Mouse (Mus musculus) heart, embryonic 10.5 days (tissue): ENCODE measurements around the gene Ston2. TPM values are rescaled to one million over a fixed set of nuclear protein-coding genes. Genes with fewer than 3 reads are reported as not detected.
A peak's percentile ranks its signal among the peaks of the same experiment; 100 is the strongest.
"Not testable (repeated sequence)": the region's sequence is repeated elsewhere in the genome, so short reads cannot be mapped to it uniquely, and the experiment has no call there.

ENCODE experiments used
- DNase-seq: peaks from one replicate; pipeline ENCODE4 v3.0.0-alpha.2; 2017; ENCODE audit warnings: low spot score
- H3K27ac ChIP-seq: fragments of 300-500 bp; sonication (generic); 2 replicates; pipeline ENCODE4 v1.5.1; 2016; ENCODE audit warnings: mild to moderate bottlenecking
- H3K27me3 ChIP-seq: fragments of 300-500 bp; sonication (generic); 2 replicates; pipeline ENCODE4 v1.6.1; 2016; ENCODE audit warnings: mild to moderate bottlenecking; ENCODE audit not compliant: poor library complexity, insufficient read depth, severe bottlenecking
- H3K36me3 ChIP-seq: fragments of 300-500 bp; sonication (generic); 2 replicates; pipeline ENCODE4 v1.6.1; 2016; ENCODE audit warnings: mild to moderate bottlenecking, moderate library complexity
- H3K4me1 ChIP-seq: fragments of 300-500 bp; sonication (generic); 2 replicates; pipeline ENCODE4 v1.6.1; 2016; ENCODE audit warnings: mild to moderate bottlenecking
- H3K4me3 ChIP-seq: fragments of 300-500 bp; sonication (generic); 2 replicates; pipeline ENCODE4 v1.5.1; 2016; ENCODE audit warnings: mild to moderate bottlenecking, moderate library complexity
- H3K9me3 ChIP-seq: fragments of 300-500 bp; sonication (generic); 2 replicates; pipeline ENCODE4 v1.6.1; 2016; ENCODE audit warnings: mild to moderate bottlenecking, moderate library complexity
- WGBS: fragments of 180-500 bp; shearing (Covaris S2); methylation state at CpG from one replicate; pipeline ENCODE4 v1.1.7; 2016; 5-methylcytosine and 5-hydroxymethylcytosine counted together
- microRNA-seq: library from miRNA; unstranded; fragments of <30 nt; microRNA quantifications from one replicate; pipeline ENCODE4, GENCODE M21; 2017
- polyA plus RNA-seq: library from polyadenylated mRNA; unstranded; fragments of >200 nt; fragmentation: Nextera tagmentation; extraction: Ambion mirVana; gene quantifications from 2 replicates; pipeline ENCODE4 v1.2.1, GENCODE M21; 2016

Ston2 gene
- polyA plus RNA-seq, 1 experiment from 2014 or later: 8.6 TPM

GRCm38 (mm10) chr12:91588176-91588669 is 200.0 kb downstream of the Ston2 start:
- H3K36me3 ChIP-seq: peaks cover 23% of the 10 kb centered on the region
- peak; percentile 95 for DNase-seq
- H3K27ac ChIP-seq: peak overlapping the region; percentile 100
- WGBS: under 1% methylated on average over 32 of the region's 32 CpGs
- peaks cover 23% of the 10 kb centered on the region; the same call in 1 of the 2 replicates for H3K4me1 ChIP-seq
- H3K27me3 ChIP-seq: no peaks in the 10 kb centered on the region
- H3K9me3 ChIP-seq: no peaks in the 10 kb centered on the region
- H3K4me3 ChIP-seq: peak overlapping the region; percentile 91

DNA sequence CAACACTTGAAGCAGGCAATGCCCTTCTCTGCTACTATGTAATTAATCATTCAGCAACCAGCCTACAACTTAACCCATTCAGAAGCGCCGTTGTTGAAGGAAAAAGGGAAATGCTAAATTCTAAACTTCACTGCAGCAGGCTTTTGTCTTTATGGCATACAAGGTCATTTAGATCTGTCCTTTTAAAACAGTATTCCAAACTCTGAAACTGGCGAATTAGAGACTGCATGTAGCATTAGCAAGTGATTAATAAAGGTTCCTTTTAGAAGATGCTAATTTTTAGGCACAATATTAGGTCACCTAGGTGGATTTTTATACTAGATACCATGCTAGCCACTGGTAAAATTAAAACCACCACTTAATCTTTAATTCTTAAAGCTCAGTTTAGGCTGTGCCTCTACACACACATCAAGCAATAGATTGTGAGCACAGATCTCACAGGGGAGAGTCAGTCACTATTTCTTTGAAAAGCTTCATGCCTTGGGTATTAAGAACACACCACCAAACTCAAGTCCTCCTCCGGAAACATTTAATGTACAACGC is 200.6 kb downstream of the Ston2 start:
- WGBS: 40% methylated on average over 5 of the region's 5 CpGs
- no peaks in the 10 kb centered on the region for H3K27me3 ChIP-seq
- peak overlapping the region; percentile 91 for H3K4me3 ChIP-seq
- H3K36me3 ChIP-seq: peaks cover 23% of the 10 kb centered on the region
- peaks cover 29% of the 10 kb centered on the region; the same call in 1 of the 2 replicates for H3K4me1 ChIP-seq
- DNase-seq: peak; percentile 17
- no peaks in the 10 kb centered on the region for H3K9me3 ChIP-seq
- H3K27ac ChIP-seq: peak overlapping the region; percentile 100

GRCm38 (mm10) chr12:91587077-91587476 is 201.1 kb downstream of the Ston2 start:
- no peaks in the 10 kb centered on the region for H3K27me3 ChIP-seq
- peaks cover 23% of the 10 kb centered on the region for H3K36me3 ChIP-seq
- 58% methylated on average over 3 of the region's 3 CpGs for WGBS
- no peaks in the 10 kb centered on the region for H3K9me3 ChIP-seq
- peak; percentile 38 for DNase-seq
- peaks cover 29% of the 10 kb centered on the region; the same call in 1 of the 2 replicates for H3K4me1 ChIP-seq
- no peak overlapping the region for H3K27ac ChIP-seq
- H3K4me3 ChIP-seq: peak overlapping the region; percentile 91

DNA sequence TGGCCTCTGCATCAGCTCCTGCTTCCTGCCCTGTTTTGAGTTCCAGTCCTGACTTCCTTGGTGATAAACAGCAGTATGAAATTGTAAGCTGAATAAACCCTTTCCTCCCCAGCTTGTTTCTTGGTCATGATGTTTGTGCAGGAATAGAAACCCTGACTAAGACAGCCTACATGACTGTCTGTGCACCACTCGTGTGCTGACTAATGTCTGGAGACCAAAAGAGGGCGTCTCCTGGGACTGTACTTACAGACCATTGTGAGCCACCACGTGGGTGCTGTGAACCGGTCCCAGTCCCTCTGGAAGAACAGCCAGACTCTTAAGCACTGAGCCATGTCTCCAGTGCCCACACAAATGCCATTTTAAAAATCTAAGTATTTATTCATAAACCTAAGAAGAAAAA is 202.4 kb downstream of the Ston2 start:
- H3K36me3 ChIP-seq: peaks cover 23% of the 10 kb centered on the region
- H3K27ac ChIP-seq, H3K9me3 ChIP-seq, H3K27me3 ChIP-seq, H3K4me3 ChIP-seq: not testable (repeated sequence)
- 93% methylated on average over 4 of the region's 4 CpGs for WGBS
- peak; percentile 31 for DNase-seq
- peaks cover 26% of the 10 kb centered on the region; the same call in 1 of the 2 replicates for H3K4me1 ChIP-seq

DNA sequence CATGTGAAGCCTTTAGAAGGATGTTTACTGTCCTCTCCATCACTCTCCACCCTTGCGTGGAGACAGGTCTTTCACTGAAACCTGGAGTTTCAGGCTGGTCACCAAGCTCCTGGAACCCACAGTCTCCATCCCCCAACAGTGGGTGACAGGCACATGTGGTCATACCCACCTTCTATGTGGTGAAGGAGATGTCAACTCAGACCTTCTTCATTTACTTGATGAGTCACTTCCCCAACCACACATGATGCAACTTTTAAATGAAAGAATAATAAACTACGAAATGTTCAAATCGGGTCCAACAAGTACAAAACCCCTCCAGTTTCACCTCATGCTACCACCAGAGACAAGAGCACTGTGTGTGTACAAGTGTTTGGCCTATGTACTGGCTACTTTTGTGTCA is 203.0 kb downstream of the Ston2 start:
- WGBS: 90% methylated on average over 3 of the region's 3 CpGs
- no peak overlapping the region for H3K4me3 ChIP-seq
- no peaks in the 10 kb centered on the region for H3K27me3 ChIP-seq
- no peaks in the 10 kb centered on the region for H3K9me3 ChIP-seq
- H3K27ac ChIP-seq: no peak overlapping the region
- peaks cover 26% of the 10 kb centered on the region for H3K36me3 ChIP-seq
- H3K4me1 ChIP-seq: peaks cover 23% of the 10 kb centered on the region; the same call in 1 of the 2 replicates
- DNase-seq: peak; percentile 27

DNA sequence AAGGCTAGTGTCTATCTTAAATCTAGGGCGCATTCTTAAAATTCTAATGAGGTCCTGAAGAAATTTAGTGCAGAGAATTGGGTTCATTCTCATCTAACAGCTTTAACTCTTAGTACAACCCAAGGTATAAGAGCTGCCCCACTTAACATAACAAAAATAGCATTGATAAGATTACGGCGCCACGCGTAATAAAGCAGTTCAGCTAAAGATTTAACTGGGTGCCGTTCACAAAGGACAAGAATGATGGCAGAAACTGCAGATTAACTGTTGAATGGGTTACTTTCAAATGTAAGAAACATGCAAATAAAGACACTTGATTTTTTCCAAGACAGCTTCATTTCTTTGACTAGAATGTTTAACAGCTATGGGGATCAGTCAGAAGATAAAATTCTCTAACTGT is 204.8 kb downstream of the Ston2 start:
- H3K27ac ChIP-seq: no peak overlapping the region
- H3K27me3 ChIP-seq: no peaks in the 10 kb centered on the region
- no peaks in the 10 kb centered on the region for H3K9me3 ChIP-seq
- peaks cover 38% of the 10 kb centered on the region for H3K36me3 ChIP-seq
- WGBS: 41% methylated on average over 6 of the region's 6 CpGs
- peaks cover 23% of the 10 kb centered on the region; the same call in 1 of the 2 replicates for H3K4me1 ChIP-seq
- peak; percentile 16 for DNase-seq
- no peak overlapping the region for H3K4me3 ChIP-seq

Small RNA genes lying within 50 kb of the gene (microRNA-seq; reads per million reads assigned to microRNA genes)
- not detected for gene Gm22015

Other genes with a start within 250 kb of the Ston2 start
- gene Gtf2a1, start 197.9 kb downstream of the Ston2 start, polyA plus RNA-seq: 32.0 and 42.3 TPM in 2 replicates
- gene Sel1l, start 60.8 kb upstream of the Ston2 start, polyA plus RNA-seq: 65.4 and 68.7 TPM in 2 replicates